Mouse (Mus musculus) heart, adult 2 months (tissue): ENCODE results near the gene Tm4sf20.

ENCODE experiments used
- CTCF ChIP-seq: fragments of 200-600 bp; IDR thresholded peaks from 2 replicates; pipeline ENCODE4 v1.8.1; 2022; ENCODE audit warnings: antibody characterized with exemption, mild to moderate bottlenecking, moderate library complexity
- POLR2A ChIP-seq: fragments of 200-500 bp; IDR thresholded peaks from 2 replicates; pipeline ENCODE4 v1.6.1; 2011; ENCODE audit warnings: mild to moderate bottlenecking, low read depth, low read length, control low read depth; ENCODE audit not compliant: insufficient read depth

DNA sequence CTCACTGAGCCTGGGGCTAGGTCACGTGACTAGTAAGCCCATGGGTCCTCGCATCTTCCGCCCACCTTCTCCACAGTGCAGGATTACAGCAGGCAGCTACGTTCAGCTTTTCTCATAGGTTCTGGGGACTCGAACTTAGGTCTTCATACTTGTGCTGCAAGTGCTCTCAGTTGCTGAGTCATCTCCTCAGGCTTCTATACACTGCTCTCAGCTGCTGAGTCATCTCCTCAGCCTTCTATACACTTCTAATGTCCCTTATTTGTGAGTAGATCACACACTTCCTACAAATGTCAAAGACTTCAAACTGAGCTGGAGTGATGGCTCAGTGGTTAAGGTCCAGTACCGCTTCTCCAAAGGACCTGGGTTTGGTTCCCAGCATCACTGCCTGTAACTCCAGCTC is 24.0 kb upstream of the Tm4sf20 start:
- no peak for TF ChIP-seq POLR2A
- TF ChIP-seq CTCF, result no peak
